Mouse (Mus musculus) naive thymus-derived CD4-positive, alpha-beta T cell, adult 2 months (primary cell): ENCODE data around the gene Daam1.
"Not testable (repeated sequence)": the region's sequence is repeated elsewhere in the genome, so short reads cannot be mapped to it uniquely, and the experiment has no call there.

Experiments
- DNase-seq: peaks from one replicate; pipeline ENCODE4 v3.0.0-alpha.2; 2011; ENCODE audit warnings: low read depth

The Daam1 gene

GRCm38 (mm10) chr12:71835966-71836668 is 5.2 kb downstream of the Daam1 start:
- no peak for DNase-seq

DNA sequence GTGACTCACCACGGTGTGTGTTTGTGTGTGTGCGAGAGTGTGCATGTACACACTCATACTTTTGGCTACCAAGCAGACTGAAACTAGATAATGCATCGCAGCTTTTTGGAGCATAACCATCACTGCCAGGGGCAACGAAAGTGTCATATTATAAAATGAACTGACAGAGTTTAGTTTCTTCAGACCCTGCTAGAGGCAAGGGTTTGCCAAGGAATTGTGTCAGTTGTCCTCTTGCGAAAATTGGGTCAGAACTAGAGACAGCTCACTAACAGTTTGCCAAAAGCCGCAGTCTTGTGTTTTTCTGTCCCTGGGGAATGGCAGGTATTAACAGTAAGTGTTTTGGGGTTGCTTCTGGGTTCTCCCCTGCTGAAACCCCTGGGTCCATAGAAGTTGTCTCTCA is 5.9 kb downstream of the Daam1 start:
- no peak for DNase-seq

DNA sequence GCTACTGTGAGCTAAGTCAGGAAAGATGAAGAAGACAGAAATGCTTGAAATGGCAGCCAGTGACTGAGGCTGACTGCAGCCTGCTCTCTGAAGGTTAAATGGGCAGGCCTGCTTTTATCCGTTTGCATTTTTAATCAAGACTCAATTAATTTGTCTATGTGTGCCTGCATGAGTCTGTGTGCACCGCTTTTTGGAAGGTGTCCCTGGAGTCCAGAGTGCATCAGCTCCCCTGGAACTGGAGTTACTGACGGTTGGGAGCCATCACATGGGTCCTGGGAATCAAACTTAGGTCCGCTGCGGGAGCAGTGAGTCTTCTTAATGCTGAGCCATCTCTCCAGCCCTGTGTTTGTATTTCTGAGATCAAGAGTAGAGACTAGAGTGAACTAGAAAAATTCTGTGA is 6.7 kb downstream of the Daam1 start:
- no peak for DNase-seq

DNA sequence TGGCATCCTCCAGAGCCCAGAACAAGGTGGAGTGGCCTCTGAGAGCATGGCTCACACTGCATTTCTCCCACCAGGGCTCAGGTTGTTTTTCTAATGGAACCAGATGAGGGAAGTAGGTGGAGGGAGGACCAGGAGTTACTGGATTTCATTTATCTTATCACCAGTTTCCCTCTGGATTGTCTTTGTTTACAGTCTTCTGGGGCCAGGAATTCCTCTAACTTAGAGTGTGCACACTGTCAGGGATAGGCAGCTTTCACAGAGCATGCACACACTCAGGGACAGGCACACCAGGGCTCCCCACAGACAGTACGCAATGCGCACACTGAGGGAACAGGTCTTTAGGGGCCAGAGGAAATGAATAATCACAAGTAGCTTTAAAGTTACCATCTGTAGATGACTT is 7.4 kb downstream of the Daam1 start:
- DNase-seq, result no peak

- DNase-seq, result no peak
Observed at GRCm38 (mm10) chr12:71839653-71840052, 8.8 kb downstream of the Daam1 start.

GRCm38 (mm10) chr12:71840430-71841186 is 9.7 kb downstream of the Daam1 start:
- no peak for DNase-seq

DNA sequence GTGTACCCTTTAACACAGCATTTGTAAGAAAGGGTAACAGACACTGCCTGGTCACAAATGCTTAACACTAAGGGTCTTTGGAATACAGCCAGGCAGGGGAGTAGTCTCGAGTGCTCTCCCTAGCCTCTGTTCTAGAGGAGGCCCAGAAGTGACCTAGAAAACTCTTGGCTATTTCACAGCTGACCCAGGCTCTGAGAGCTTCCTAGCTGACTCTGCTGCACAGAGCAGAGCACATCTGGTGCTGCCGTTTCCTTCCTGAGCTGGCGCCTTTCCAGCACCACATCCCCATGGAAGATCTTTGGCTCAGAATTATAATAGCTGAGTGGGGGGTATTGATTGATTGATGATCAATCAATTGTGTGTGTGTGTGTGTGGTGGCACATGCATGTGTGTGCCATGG is 11.1 kb downstream of the Daam1 start:
- no peak for DNase-seq

- no peak for DNase-seq
Observed at GRCm38 (mm10) chr12:71842588-71842987, 11.7 kb downstream of the Daam1 start.

DNA sequence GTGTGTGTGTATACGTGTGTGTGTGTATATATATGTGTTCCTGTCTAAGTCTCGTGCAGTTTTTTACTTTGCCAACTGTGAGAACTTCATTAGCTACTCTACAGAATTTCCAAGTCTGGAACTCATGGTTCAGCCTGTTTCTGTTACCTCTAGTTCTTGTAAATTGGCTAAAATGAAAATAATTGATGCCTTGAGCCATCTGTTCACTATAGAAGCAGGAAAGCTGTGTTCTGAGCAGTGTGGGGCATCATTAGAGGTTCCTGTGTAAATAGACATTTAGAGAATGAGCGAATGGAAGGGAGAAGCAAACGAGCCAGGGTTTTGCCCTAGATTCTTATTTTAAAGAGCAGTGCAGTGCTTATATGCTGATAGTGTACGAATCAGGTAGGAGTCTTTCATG is 14.6 kb downstream of the Daam1 start:
- DNase-seq, result no peak

GRCm38 (mm10) chr12:71846416-71846815 is 15.5 kb downstream of the Daam1 start:
- DNase-seq, result not testable (repeated sequence)

GRCm38 (mm10) chr12:71847024-71847423 is 16.1 kb downstream of the Daam1 start:
- not testable (repeated sequence) for DNase-seq

DNA sequence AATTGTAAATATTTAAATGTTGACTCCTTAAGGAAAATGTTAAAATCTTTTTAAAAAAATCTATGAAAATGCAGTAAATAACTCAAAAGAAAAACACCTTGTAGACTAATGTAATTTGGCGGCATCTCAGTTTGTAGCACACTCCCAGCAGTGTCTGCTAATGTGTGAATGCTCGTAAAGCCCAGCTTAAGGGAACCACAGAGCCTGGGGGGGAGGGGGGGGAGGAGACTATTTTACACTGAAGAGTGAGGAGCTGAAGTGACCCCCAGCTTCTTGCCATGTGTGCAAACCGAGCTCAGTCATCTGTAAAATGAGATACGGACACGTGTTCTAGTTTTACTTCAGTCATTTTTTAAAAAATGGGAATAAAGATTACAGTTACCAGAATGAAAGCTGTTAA is 16.7 kb downstream of the Daam1 start:
- DNase-seq, result no peak

- no peak for DNase-seq
Observed at GRCm38 (mm10) chr12:71848037-71848776, 17.3 kb downstream of the Daam1 start.

DNA sequence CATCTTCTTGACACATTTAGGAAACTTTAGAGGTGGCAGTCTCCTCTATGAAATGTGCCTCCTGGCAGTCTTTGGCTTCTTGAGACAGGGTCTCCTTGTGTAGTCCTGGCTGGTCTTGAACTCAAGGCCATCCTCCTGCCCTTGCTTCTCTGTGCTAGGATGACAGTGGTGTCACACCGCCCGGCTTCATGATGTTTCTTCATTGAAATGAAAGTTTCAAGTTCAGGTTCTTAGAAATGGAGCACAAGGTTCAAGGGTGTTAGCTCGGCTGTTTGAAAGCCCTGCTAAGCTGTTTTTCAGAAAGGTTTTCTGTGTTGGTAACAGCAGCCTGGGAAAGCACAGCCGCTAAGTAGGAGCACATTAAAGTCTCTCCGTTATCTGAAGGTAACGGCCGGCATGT is 18.2 kb downstream of the Daam1 start:
- DNase-seq, result no peak

DNA sequence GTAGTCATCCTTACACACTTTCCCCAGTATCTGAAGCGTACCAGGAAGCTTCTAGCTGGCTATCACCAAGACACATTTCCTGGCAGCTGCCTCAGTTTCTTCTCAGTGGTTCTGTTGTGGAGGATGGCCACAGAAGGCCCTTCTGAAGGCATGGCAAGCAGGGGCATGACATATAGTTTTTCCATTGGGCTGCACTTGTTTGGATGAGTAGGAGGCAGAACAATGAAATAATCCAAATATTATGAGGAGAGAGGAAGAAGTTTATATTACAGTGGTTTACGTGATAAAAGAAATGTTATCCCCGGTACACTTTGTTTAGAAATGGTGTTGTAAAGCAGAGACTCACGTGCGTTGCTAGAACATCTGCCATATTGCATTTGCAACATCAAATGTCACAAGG is 19.3 kb downstream of the Daam1 start:
- no peak for DNase-seq

DNA sequence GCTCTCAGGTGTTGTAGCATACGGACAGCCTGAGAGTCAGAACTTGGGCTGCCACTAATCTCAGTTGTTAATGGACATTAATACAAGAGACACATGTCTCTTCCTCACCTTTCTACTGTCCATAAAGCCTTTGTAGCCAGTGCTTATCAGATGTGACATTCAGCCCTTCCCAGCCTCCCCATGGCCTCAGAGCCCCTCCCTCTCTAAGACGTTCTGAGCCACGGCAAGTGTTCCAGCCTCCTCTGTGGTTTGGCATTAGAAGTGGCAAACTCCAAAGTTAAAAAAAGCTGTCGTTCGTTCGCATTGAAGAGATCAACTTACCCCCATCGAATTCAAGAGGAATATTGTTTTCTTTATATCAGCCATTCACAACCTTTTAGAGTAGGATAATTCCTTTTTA is 21.8 kb downstream of the Daam1 start:
- DNase-seq, result no peak

DNA sequence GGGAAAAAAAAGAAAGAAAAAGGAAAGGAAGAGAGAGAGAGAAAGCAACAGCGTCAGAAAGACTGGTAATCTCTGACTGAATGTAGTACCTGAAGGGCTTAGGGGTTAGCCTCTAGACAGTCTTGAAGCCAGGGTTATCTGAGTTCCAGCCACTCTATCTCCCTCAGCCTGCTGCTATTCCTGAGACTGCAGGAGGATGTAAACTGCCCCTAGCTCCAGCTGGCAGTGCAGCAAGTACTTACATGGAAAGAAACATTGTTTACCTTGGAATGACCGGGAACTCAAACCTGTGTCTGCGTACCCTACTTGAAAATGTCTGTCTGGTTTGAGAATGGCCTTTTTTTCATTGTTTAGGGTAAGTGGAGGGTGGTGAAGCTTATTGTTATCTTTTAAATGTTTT is 22.8 kb downstream of the Daam1 start:
- no peak for DNase-seq

DNA sequence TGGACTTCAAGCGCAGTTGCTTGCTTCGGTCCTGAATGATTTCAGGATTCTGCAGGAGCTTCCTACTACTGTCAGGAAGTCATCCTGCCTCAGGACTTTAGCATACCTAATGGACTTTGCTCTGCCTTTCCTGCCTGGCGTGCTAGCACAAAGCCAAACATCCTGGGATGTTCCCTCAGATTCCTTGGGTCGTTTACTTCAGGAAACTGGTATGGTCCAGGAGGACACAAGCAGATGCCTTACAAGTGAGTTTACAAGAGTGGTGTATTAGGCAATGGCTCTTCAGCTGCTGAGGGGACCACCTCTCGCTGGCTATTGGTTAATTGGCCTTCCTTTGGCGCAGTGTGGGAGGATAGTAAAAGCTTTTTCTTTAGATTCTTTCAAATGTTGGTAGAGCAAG is 23.3 kb downstream of the Daam1 start:
- DNase-seq, result no peak

DNA sequence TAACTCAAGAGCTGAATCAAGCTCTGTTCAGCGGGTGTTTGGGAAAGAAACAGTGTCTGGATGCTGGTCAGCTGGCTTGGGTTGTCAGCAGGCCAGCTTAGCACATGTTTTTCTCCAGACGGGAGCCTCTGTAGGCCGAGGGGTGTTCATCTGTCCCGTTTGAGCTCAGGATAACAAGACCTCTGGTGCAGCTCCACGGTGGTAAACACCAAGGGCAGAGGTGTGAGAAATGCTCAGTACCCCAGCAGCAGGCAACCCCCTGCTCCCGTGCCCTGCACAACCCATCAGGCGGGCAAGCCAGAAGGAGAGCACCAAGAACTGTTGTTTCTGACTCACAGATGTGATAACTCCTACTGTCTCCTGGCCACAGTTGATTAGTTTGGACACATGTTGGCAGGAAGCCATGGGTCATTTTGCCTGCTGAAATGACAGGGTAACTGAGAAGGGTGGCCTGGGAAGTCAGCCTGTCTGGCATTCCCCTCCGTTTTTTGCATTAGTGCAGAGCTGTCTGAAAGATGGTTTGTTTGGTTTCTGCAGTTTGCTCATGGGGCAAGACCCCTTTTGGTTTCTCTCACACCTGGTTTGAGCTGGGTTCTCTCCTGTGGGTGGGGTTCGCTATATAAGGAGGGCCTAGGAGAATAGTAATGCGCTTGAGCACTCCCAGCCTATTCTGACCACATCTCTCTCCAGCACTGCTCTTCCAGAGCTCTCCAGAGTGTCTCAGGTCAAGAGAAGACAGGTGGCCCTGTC is 25.0 kb downstream of the Daam1 start:
- no peak for DNase-seq

DNA sequence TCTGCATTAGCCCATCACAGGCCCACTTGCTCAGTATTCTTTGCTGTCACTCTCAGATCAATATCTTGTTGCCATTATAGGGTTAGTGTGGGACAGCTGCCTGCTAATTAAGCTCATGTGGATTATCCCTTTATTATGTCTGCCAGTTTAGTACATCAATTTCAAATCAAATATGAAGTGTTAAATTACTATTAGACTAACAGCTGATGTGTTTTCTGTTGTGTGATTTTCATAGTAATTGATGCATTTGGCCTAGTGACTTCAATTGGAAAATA is 25.5 kb downstream of the Daam1 start:
- no peak for DNase-seq

DNA sequence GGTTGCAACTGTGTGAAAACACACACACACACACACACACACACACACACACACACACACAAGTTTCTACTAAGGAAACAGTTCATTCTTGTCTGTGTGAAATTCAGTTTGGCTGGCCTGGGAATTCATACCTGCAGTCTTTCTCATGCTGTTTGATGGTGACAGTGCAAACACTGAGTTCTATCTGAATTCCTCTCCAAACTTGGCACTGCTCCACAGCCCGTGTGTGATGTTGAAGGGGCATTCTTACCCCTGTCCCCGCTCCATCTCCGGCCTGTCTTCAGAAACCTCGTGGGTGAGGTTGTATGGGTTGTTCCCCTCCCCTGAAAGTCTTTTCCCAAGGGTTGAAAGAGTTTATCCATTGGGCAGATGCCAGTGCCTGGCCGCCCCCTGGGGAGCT is 28.2 kb downstream of the Daam1 start:
- no peak for DNase-seq

DNA sequence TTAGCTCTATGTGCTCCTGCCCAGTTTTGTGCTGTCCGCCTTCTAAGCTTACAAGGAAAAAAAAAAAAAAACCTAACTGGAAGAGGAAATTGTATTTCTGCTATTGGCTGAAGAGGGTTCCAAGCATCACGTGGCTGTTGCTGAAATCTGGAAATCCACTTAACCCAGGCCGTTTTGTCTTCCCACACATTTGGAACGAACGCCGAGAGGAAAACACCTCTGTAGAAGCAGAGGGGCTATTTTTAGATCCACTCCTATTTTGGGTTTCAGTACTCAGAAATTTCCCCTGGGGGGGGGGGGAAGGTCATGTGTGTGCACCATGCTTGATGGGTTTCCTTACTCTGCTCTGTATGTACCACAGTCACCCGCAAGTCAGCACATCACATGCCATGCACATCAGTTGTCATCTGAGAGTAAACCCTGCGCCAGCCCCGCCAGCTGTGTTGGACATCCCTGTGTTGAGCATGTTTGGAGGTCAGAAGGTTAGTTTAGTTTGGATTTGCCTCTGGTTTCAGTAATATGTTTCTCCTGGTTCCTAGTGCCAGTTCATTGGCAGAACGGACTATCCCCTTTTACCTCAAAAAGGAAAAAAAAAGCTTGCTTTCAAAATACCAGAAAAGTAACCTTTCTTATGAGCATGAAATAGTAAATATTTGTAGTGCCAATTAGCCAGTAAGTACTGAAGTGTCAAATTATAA is 33.1 kb downstream of the Daam1 start:
- no peak for DNase-seq
